Mouse (Mus musculus) liver, embryonic 15.5 days (tissue): ENCODE measurements at regions not wholly inside any gene's neighbourhood (a gene's known extent, or its start where the extent isn't known, plus 50 kb on each side); places are given as distances from the start of the nearest gene placed in this dataset.

ENCODE experiments used
- ATAC-seq: fragments of 200-750 bp; cut with Nextera tagmentation; 2 replicates; pipeline ENCODE4 v1.8.0; 2017; ENCODE audit warnings: moderate number of reproducible peaks, mild to moderate bottlenecking, moderate library complexity; ENCODE audit not compliant: insufficient read depth
- H3K27ac ChIP-seq: fragments of 300-500 bp; sonication (generic); replicated peaks from 2 replicates; pipeline ENCODE4 v1.5.1; 2015; ENCODE audit warnings: mild to moderate bottlenecking, inconsistent platforms
- H3K27me3 ChIP-seq: fragments of 300-500 bp; sonication (generic); 2 replicates; pipeline ENCODE4 v1.6.1; 2015; ENCODE audit warnings: mild to moderate bottlenecking, inconsistent platforms
- H3K36me3 ChIP-seq: fragments of 300-500 bp; sonication (generic); replicated peaks from 2 replicates; pipeline ENCODE4 v1.6.1; 2015; ENCODE audit warnings: moderate library complexity, mild to moderate bottlenecking, inconsistent platforms
- H3K4me1 ChIP-seq: fragments of 300-500 bp; sonication (generic); replicated peaks from 2 replicates; pipeline ENCODE4 v1.6.1; 2015; ENCODE audit warnings: inconsistent platforms
- H3K4me2 ChIP-seq: fragments of 300-500 bp; sonication (generic); 2 replicates; pipeline ENCODE4 v1.6.1; 2015; ENCODE audit warnings: moderate library complexity, mild to moderate bottlenecking, inconsistent platforms
- H3K4me3 ChIP-seq: fragments of 300-500 bp; sonication (generic); replicated peaks from 2 replicates; pipeline ENCODE4 v1.5.1; 2015; ENCODE audit warnings: mild to moderate bottlenecking, inconsistent platforms
- H3K9ac ChIP-seq: fragments of 300-500 bp; sonication (generic); 2 replicates; pipeline ENCODE4 v1.6.1; 2015; ENCODE audit warnings: moderate library complexity, mild to moderate bottlenecking, inconsistent platforms
- H3K9me3 ChIP-seq: fragments of 300-500 bp; sonication (generic); replicated peaks from 2 replicates; pipeline ENCODE4 v1.6.1; 2016; ENCODE audit warnings: inconsistent platforms
- WGBS: fragments of 180-500 bp; shearing (Covaris S2); methylation state at CpG from one replicate; pipeline ENCODE4 v1.1.7; 2015; ENCODE audit warnings: mixed read lengths; ENCODE audit not compliant: insufficient replicate concordance; 5-methylcytosine and 5-hydroxymethylcytosine counted together

DNA sequence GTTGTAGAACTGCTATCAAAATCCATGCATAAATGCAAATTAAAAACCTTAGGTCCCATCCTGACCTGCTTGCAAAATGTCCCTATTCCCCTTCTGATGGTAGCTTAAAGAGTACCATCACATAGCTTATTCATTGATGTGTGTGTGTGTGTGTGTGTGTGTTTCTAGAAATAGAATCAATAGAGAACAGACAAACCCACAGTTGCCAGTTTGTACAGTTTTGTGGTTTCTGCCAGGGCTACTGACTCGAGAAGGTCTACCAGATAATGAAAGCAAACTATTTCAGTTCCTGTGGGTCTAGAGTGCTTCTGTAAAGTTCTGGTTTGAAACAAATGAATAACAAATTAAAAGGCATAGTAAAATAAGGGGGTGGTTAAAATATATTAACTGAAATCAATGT is 391.5 kb upstream of the Mef2c start:
- peak; percentile 54 for ATAC-seq
- Histone ChIP-seq H3K9ac (no peak overlapping the region), H3K27ac (no peak overlapping the region), H3K4me2 (no peak overlapping the region), H3K27me3 (no peaks in the 10 kb centered on the region), H3K9me3 (no peaks in the 10 kb centered on the region), H3K36me3 (no peaks in the 10 kb centered on the region), H3K4me3 (no peak overlapping the region), H3K4me1 (0 out of 2 replicates have a peak, but pooled peaks cover 3% of the 10 kb centered on the region)
- 9% methylated on average over 1 of the region's 1 CpGs for WGBS

DNA sequence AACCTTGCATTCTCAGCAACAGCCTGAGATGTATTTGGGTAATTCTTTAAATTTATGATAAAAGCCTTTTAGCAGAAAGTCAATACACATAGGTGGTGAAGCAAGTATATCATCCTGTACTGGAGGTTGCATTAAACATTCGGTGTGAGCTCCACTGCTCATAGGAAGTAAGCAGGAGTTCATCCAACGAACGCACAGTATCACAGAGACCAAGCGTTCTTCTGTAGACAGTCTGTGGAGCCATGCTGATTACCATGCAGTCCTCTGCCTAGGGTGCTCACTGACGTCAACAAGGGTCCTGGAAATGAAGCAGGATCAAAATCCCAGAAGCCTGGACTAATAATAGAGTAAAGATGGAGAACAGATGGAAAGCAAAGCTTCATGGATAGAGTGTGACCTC is 391.1 kb upstream of the Mef2c start:
- Histone ChIP-seq H3K9ac (no peak overlapping the region), H3K4me2 (no peak overlapping the region), H3K9me3 (no peaks in the 10 kb centered on the region), H3K4me3 (no peak overlapping the region), H3K27ac (no peak overlapping the region), H3K4me1 (0 out of 2 replicates have a peak, but pooled peaks cover 3% of the 10 kb centered on the region), H3K27me3 (no peaks in the 10 kb centered on the region), H3K36me3 (no peaks in the 10 kb centered on the region)
- 11% methylated on average over 5 of the region's 5 CpGs for WGBS
- ATAC-seq: peak; percentile 60

DNA sequence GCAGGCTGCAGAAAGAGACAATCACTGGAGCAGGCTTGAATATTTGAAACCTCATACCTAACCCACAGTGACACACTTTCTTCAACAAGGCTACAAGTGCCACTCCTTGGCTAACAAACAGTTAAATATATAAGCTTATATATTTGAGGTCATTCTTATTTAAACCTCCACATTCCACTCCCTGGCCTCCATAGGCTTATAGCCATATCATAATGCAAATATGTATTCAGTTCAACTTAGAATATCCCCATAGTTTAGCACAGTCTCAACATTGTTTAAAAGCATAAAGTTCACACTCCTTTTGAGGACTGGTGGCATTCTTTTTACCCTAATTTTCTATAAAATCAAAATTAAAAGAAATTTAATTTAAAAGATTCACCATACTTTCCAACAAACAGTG is 390.0 kb upstream of the Mef2c start:
- Histone ChIP-seq H3K27ac (no peak overlapping the region), H3K4me3 (no peak overlapping the region), H3K4me1 (0 out of 2 replicates have a peak, but pooled peaks cover 3% of the 10 kb centered on the region), H3K27me3 (no peaks in the 10 kb centered on the region), H3K36me3 (no peaks in the 10 kb centered on the region), H3K9ac (no peak overlapping the region), H3K4me2 (no peak overlapping the region), H3K9me3 (no peaks in the 10 kb centered on the region)
- ATAC-seq: no peak

DNA sequence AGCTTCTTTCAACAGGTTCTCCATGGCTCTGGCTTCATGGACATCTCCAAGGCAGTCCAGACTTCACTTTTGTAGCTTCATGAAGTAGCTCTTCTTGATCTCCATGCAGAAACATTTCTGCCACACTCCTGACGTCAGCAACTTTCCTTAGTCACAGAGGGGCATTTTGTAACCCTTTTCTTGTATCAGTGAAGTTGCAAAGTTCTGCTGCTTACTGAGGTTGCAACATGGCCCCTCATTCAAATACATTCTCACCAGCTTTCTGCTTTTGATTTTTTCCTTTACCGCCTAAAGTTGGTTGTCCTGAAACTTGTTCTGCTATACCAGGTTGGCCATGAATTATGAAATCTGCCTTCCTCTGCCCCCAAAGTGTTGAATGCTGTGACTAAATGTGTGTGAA is 389.4 kb upstream of the Mef2c start:
- Histone ChIP-seq H3K4me3 (no peak overlapping the region), H3K27ac (no peak overlapping the region), H3K9me3 (no peaks in the 10 kb centered on the region), H3K9ac (no peak overlapping the region), H3K27me3 (no peaks in the 10 kb centered on the region), H3K4me2 (no peak overlapping the region), H3K36me3 (no peaks in the 10 kb centered on the region), H3K4me1 (0 out of 2 replicates have a peak, but pooled peaks cover 3% of the 10 kb centered on the region)
- ATAC-seq: no peak
- 58% methylated on average over 2 of the region's 2 CpGs for WGBS

DNA sequence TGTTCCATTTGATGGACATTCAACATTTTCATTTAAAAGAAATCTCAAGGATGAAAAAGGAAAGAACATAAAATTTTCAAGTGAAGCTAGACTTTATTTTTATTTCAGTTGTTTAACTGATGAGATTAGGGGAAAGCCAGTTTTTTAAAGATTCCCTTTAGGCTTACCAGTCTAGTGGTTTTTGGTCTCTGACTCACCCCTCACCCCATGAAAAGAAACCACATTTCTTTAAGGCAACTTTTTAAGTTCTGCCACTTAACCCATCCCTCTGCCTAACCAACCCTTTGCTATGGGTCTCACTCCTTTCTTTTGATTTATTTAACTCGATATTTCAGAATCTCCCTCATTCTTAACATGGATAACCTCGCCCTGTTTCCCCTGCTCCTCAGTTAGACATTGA is 388.1 kb upstream of the Mef2c start:
- no peaks in the 10 kb centered on the region for H3K27me3 ChIP-seq
- H3K9me3 ChIP-seq: no peaks in the 10 kb centered on the region
- H3K36me3 ChIP-seq: no peaks in the 10 kb centered on the region
- no peak overlapping the region for H3K4me3 ChIP-seq
- 61% methylated on average over 2 of the region's 2 CpGs for WGBS
- no peak for ATAC-seq
- H3K4me1 ChIP-seq: 0 out of 2 replicates have a peak, but pooled peaks cover 3% of the 10 kb centered on the region
- no peak overlapping the region for H3K9ac ChIP-seq
- H3K27ac ChIP-seq: no peak overlapping the region
- H3K4me2 ChIP-seq: no peak overlapping the region

DNA sequence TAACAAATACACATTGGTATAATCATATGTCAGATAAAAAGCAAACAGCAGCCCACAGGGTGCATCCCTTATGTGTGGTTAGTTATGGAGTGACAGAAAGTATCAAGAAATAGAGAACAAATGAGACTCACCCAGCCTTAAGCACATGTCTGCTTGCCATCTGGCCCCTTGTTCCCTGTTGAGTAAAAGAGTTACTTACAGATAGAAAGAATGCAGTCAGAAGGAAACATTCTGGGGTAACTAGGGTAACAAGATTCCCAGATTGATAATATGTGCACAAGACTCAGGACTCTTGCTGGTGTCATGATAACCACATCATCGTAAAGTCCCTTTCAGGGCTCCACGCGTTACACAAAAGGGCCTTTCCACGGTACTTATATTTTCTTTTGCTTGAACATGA is 383.5 kb upstream of the Mef2c start:
- H3K4me3 ChIP-seq: no peak overlapping the region
- WGBS: 72% methylated on average over 4 of the region's 4 CpGs
- no peak overlapping the region for H3K27ac ChIP-seq
- no peak overlapping the region for H3K9ac ChIP-seq
- no peaks in the 10 kb centered on the region for H3K9me3 ChIP-seq
- no peak overlapping the region for H3K4me2 ChIP-seq
- no peaks in the 10 kb centered on the region for H3K27me3 ChIP-seq
- H3K36me3 ChIP-seq: no peaks in the 10 kb centered on the region
- no peaks in the 10 kb centered on the region for H3K4me1 ChIP-seq
- no peak for ATAC-seq

DNA sequence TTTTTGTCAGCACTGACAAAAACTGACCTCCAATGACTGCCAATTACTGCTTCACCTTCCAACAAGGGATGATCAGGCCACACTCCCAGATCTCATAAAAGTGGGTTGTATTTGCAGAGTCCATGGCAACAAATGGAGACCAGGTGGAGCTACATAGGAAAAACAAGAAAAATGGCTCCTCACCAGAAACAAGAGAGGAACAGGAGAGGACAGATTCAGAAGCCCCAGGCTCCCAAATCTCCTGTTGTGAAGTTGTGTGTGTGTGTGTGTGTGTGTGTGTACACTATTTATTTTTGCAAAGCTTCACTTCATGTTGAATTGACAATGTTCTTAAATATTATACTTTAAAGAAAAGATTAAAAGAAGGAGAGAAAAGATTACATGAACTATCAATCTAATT is 380.2 kb upstream of the Mef2c start:
- Histone ChIP-seq H3K4me1 (no peaks in the 10 kb centered on the region), H3K27me3 (no peaks in the 10 kb centered on the region), H3K4me2 (no peak overlapping the region), H3K4me3 (no peak overlapping the region), H3K36me3 (no peaks in the 10 kb centered on the region), H3K9me3 (no peaks in the 10 kb centered on the region), H3K9ac (no peak overlapping the region), H3K27ac (no peak overlapping the region)
- no peak for ATAC-seq

DNA sequence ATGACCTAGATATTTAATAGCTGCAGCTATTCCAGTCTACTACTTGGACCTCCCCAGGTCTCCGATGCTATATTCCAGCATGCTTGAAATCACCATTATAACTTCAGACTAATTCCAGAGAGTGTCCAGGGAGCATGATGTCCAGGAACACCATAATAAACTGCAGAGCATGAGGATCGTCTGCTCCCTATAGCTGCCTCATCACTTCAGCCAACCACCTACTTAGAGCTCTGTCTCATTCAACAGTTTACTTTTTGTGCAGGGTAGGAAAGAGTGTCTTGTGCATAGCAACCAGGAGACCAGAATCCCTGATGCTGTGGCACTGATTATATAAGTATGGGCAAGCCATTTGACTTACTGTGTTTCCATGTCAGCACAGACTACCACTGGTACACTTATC is 379.2 kb upstream of the Mef2c start:
- no peak overlapping the region for H3K4me3 ChIP-seq
- no peak overlapping the region for H3K9ac ChIP-seq
- no peaks in the 10 kb centered on the region for H3K36me3 ChIP-seq
- no peak overlapping the region for H3K27ac ChIP-seq
- no peaks in the 10 kb centered on the region for H3K9me3 ChIP-seq
- WGBS: 75% methylated on average over 2 of the region's 2 CpGs
- no peak overlapping the region for H3K4me2 ChIP-seq
- ATAC-seq: no peak
- H3K4me1 ChIP-seq: no peaks in the 10 kb centered on the region
- no peaks in the 10 kb centered on the region for H3K27me3 ChIP-seq

DNA sequence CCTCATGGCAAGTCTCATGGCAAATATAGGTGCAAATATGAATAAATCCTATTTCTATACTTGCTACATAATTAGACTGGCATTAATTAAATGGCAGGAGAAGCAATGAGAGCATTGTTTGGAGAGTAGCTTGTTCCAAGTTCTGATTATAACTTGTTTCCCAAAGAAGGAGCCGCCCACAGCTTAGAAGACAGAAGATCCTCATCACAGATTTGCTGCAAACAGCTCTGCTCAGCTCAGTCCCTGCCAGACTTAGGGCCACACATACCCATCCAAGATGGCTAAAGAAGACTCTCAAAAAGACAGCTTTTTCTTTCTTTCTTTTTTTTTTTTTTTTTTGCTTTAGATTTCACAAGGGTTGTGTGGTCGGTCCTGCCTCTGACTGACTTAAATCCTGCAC is 377.4 kb upstream of the Mef2c start:
- Histone ChIP-seq H3K9me3 (no peaks in the 10 kb centered on the region), H3K4me1 (no peaks in the 10 kb centered on the region), H3K27me3 (no peaks in the 10 kb centered on the region), H3K27ac (no peak overlapping the region), H3K4me2 (no peak overlapping the region), H3K4me3 (no peak overlapping the region), H3K9ac (no peak overlapping the region), H3K36me3 (no peaks in the 10 kb centered on the region)
- ATAC-seq: no peak
- 75% methylated on average over 2 of the region's 2 CpGs for WGBS

DNA sequence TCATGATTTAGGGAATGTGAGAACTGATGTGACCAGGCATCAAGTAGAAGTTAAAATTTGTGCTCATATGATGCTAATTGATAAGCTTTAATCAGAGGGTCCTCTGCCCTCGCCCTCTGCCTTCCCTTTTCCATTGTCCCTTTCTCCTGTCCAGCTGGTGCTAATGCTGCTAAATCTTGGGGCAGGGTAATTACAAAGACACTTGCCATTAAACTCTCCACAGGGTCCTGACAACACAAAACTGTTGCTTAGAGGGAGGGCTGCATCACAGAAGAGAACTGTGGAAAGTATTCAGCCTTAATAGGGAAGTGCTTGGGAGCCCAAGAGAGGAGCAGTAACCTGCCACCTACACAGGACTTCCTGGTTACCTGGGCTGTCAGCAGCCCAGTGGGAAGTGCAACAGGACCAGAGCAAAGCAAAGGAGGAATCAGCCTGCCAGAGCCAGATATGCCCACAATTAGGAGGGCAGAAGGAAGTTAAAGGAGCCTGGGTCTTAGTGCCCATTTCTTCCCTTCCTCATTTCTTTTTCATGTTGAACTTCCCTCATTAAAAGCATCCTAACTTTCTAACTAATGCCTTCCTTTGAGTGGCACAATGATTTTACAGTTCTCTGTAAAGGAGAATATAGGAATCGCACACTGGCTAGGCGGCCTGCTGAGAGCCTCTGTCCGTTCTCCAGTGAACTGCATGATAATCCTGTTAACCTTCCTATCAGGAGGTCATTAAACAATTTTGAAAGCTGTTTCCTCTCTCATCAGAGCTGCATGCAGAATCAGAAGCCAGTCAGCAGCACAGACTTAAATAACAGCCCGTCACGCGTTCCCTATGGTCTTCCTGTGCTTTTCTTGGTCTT is 372.5 kb upstream of the Mef2c start:
- no peaks in the 10 kb centered on the region for H3K9me3 ChIP-seq
- ATAC-seq: no peak
- 66% methylated on average over 7 of the region's 7 CpGs for WGBS

DNA sequence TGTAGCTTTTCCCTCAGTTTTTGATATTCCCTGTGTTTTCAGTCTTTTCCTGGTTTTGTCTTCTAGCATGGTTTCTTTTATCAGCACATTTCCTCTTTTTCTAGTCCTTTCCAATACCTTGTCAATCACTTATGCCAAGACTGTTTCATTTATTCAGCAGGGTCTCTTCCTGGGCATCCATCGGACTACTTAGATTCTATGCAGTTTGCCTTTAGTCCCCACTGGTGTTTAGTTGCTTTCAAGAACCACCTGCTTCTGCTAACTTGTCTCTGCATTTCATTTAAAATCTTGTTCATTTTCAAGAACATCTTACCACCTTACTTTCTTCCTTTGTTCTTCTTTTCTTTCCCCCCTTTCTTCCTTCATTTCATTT is 371.9 kb upstream of the Mef2c start:
- Histone ChIP-seq H3K36me3 (no peaks in the 10 kb centered on the region), H3K4me3 (no peak overlapping the region), H3K4me1 (no peaks in the 10 kb centered on the region), H3K27ac (no peak overlapping the region), H3K9ac (no peak overlapping the region), H3K9me3 (no peaks in the 10 kb centered on the region), H3K4me2 (no peak overlapping the region), H3K27me3 (no peaks in the 10 kb centered on the region)
- 70% methylated on average over 1 of the region's 1 CpGs for WGBS
- no peak for ATAC-seq

More for the DNA sequence above, 372.5 kb upstream of the Mef2c start:
- H3K27me3 ChIP-seq: no peaks in the 10 kb centered on the region
- no peaks in the 10 kb centered on the region for H3K36me3 ChIP-seq
- no peak overlapping the region for H3K27ac ChIP-seq
- H3K4me2 ChIP-seq: no peak overlapping the region
- H3K9ac ChIP-seq: no peak overlapping the region
- no peak overlapping the region for H3K4me3 ChIP-seq
- H3K4me1 ChIP-seq: no peaks in the 10 kb centered on the region
